Comparison of ENCODE assay signal across 25 mouse cellular contexts in genomic region chr17:79824406-79824805, GRCm38 (mm10).
DNase-seq lines count a peak whose midpoint lies in the region; ATAC-seq and TF ChIP-seq lines count a peak whose summit lies in the region.
"Had no signal": no experiment of that assay in that cellular context is flagged by ENCODE, and none has a peak within 500 bp of the region (broad histone marks: within the 10 kb centered on the region; RNA-seq: fewer than 3 reads in every experiment).

No protein-coding gene starts in this region.

- no peak for DNase-seq in hindbrain, embryonic 10.5 days (ENCODE audit: low spot score)
- peak; percentile 18 for DNase-seq in brain, embryonic 14.5 days (ENCODE audit: low read depth)
- no peak for DNase-seq in layer of hippocampus, adult 11-12 months (ENCODE audit: low spot score)
- DNase-seq in left cerebral cortex, postnatal 36 days (ENCODE audit: low spot score in 2 of 2) = no peak
- DNase-seq: adrenal gland, postnatal 14 days; B cell, adult 2 months; cerebellum, adult 2 months; cerebellum, postnatal 10 days; gastrocnemius, adult 2 months; gastrocnemius, postnatal 25 days; heart, postnatal 10 days; heart, postnatal 4 days; kidney, adult 18-20 months had no signal

- 0 out of 2 replicates have a peak, but pooled peaks have one; percentile 29 for ATAC-seq in hindbrain, embryonic 16.5 days
- ATAC-seq in midbrain, embryonic 16.5 days = 0 out of 2 replicates have a peak, but pooled peaks have one; percentile 32
- ATAC-seq in midbrain, embryonic 13.5 days = no peak
- ATAC-seq: activated CD4-positive, CD25-positive, alpha-beta regulatory T cell, adult 4 months; CD4-positive, CD25-positive, alpha-beta regulatory T cell, adult 4 months; forebrain, embryonic 14.5 days; intestine, embryonic 15.5 days had no signal

- no peak overlapping the region for H3K27ac ChIP-seq in hindbrain, embryonic 16.5 days (ENCODE audit: low read depth, low read length)
- no peak overlapping the region for H3K27ac ChIP-seq in hindbrain, embryonic 10.5 days
- H3K27ac ChIP-seq in midbrain, embryonic 16.5 days (ENCODE audit: low read length) = no peak overlapping the region
- no peak overlapping the region for H3K27ac ChIP-seq in midbrain, embryonic 13.5 days
- H3K27ac ChIP-seq: embryonic facial prominence, embryonic 10.5 days; forebrain, embryonic 10.5 days; gastrocnemius, adult 2 months; heart, embryonic 10.5 days; intestine, embryonic 15.5 days had no signal

- H3K36me3 ChIP-seq in hindbrain, embryonic 16.5 days (ENCODE audit: control insufficient read depth, insufficient read depth, low read length) = no peaks in the 10 kb centered on the region
- H3K36me3 ChIP-seq in hindbrain, embryonic 10.5 days = no peaks in the 10 kb centered on the region
- H3K36me3 ChIP-seq in midbrain, embryonic 16.5 days (ENCODE audit: control insufficient read depth, insufficient read depth, low read length) = no peaks in the 10 kb centered on the region
- H3K36me3 ChIP-seq in midbrain, embryonic 13.5 days = no peaks in the 10 kb centered on the region
- H3K36me3 ChIP-seq: embryonic facial prominence, embryonic 10.5 days; forebrain, embryonic 10.5 days; G1E; heart, embryonic 10.5 days; intestine, embryonic 15.5 days had no signal

- no peak overlapping the region for H3K9ac ChIP-seq in hindbrain, embryonic 16.5 days (ENCODE audit: low read depth, low read length)
- no peak overlapping the region for H3K9ac ChIP-seq in midbrain, embryonic 16.5 days (ENCODE audit: low read depth, low read length)
- no peak overlapping the region for H3K9ac ChIP-seq in midbrain, embryonic 13.5 days (replicated peaks)
- H3K9ac ChIP-seq: intestine, embryonic 15.5 days had no signal

- H3K27me3 ChIP-seq in hindbrain, embryonic 16.5 days (replicated peaks; ENCODE audit: control insufficient read depth, insufficient read depth, low read length) = no peaks in the 10 kb centered on the region; the same call in 1 of the 2 replicates
- peaks cover 70% of the 10 kb centered on the region for H3K27me3 ChIP-seq in hindbrain, embryonic 10.5 days (ENCODE audit: insufficient read depth, poor library complexity, severe bottlenecking)
- no peaks in the 10 kb centered on the region; the same call in 1 of the 2 replicates for H3K27me3 ChIP-seq in midbrain, embryonic 16.5 days (ENCODE audit: control insufficient read depth, insufficient read depth, low read depth, low read length)
- peaks cover 25% of the 10 kb centered on the region for H3K27me3 ChIP-seq in midbrain, embryonic 13.5 days
- H3K27me3 ChIP-seq: intestine, embryonic 15.5 days had no signal

- no peak for TF ChIP-seq CTCF in brain, embryonic 14.5 days (IDR thresholded peaks at IDR 0.05; ENCODE audit: borderline replicate concordance, extremely low read depth, insufficient read depth, insufficient read length)

- 40% methylated on average over 1 of the region's 1 CpGs for WGBS in hindbrain, embryonic 16.5 days
- WGBS in hindbrain, embryonic 10.5 days = 80% methylated on average over 1 of the region's 1 CpGs
- WGBS in midbrain, embryonic 16.5 days = 56% methylated on average over 1 of the region's 1 CpGs
- WGBS in midbrain, embryonic 13.5 days = 73% methylated on average over 1 of the region's 1 CpGs

- no peak overlapping the region for H3K4me2 ChIP-seq in hindbrain, embryonic 16.5 days (ENCODE audit: low read length)
- no peak overlapping the region for H3K4me2 ChIP-seq in midbrain, embryonic 16.5 days (ENCODE audit: low read length)
- no peak overlapping the region for H3K4me2 ChIP-seq in midbrain, embryonic 13.5 days (replicated peaks)
- H3K4me2 ChIP-seq: intestine, embryonic 15.5 days had no signal

- intact Hi-C loops in left cerebral cortex, postnatal 36 days (cut with DNase I) = no loop called here

- no peaks in the 10 kb centered on the region for H3K9me3 ChIP-seq in hindbrain, embryonic 16.5 days (ENCODE audit: control insufficient read depth, low read length)
- no peaks in the 10 kb centered on the region for H3K9me3 ChIP-seq in hindbrain, embryonic 10.5 days
- no peaks in the 10 kb centered on the region for H3K9me3 ChIP-seq in midbrain, embryonic 16.5 days (replicated peaks; ENCODE audit: control insufficient read depth, low read length, poor library complexity, severe bottlenecking)
- no peaks in the 10 kb centered on the region for H3K9me3 ChIP-seq in midbrain, embryonic 13.5 days
- H3K9me3 ChIP-seq: embryonic facial prominence, embryonic 10.5 days; forebrain, embryonic 10.5 days; G1E; heart, embryonic 10.5 days; intestine, embryonic 15.5 days had no signal

- H3K4me3 ChIP-seq in hindbrain, embryonic 16.5 days (ENCODE audit: low read length) = no peak overlapping the region
- no peak overlapping the region for H3K4me3 ChIP-seq in hindbrain, embryonic 10.5 days
- H3K4me3 ChIP-seq in midbrain, embryonic 16.5 days (ENCODE audit: low read depth, low read length) = no peak overlapping the region
- no peak overlapping the region for H3K4me3 ChIP-seq in midbrain, embryonic 13.5 days (replicated peaks)
- H3K4me3 ChIP-seq: embryonic facial prominence, embryonic 10.5 days; erythroblast, embryonic 14.5 days; forebrain, embryonic 10.5 days; gastrocnemius, adult 2 months; heart, embryonic 10.5 days; intestine, embryonic 15.5 days had no signal

- TF ChIP-seq POLR2A in brain, embryonic 14.5 days (IDR thresholded peaks at IDR 0.05; ENCODE audit: borderline replicate concordance, extremely low read depth, insufficient read depth, insufficient read length, poor library complexity, severe bottlenecking) = no peak

- H3K4me1 ChIP-seq in hindbrain, embryonic 16.5 days (ENCODE audit: control insufficient read depth, insufficient read depth, low read depth, low read length) = peaks cover 5% of the 10 kb centered on the region; the same call in 1 of the 2 replicates
- peaks cover 8% of the 10 kb centered on the region for H3K4me1 ChIP-seq in hindbrain, embryonic 10.5 days (replicated peaks)
- H3K4me1 ChIP-seq in midbrain, embryonic 16.5 days (ENCODE audit: control insufficient read depth, insufficient read depth, low read length) = 0 out of 2 replicates have a peak, but pooled peaks cover 5% of the 10 kb centered on the region
- no peaks in the 10 kb centered on the region for H3K4me1 ChIP-seq in midbrain, embryonic 13.5 days (replicated peaks)
